Mouse (Mus musculus): Measurements from ENCODE around the gene Trim39. TPM values are rescaled to one million over a fixed set of nuclear protein-coding genes. Genes with fewer than 3 reads are reported as not detected.

Trim39 gene
- polyA plus RNA-seq, 1 experiment from 2014 or later, result 8.7 TPM

- peak overlapping the region; percentile 49 for H3K4me2 ChIP-seq (ENCODE audit: low read length)
- peak overlapping the region; percentile 3 to 6; a peak in 1 of 4 replicates for H3K4me3 ChIP-seq (ENCODE audit: control insufficient read depth in 1 of 2, insufficient read depth in 1 of 2, low read depth in 1 of 2, low read length in 2 of 2)
- peaks cover 62% of the 10 kb centered on the region for H3K27me3 ChIP-seq (ENCODE audit: control insufficient read depth, insufficient read depth, low read length)
- H3K36me3 ChIP-seq (ENCODE audit: control insufficient read depth, insufficient read depth, low read length), result no peaks in the 10 kb centered on the region
- no peak for ATAC-seq (ENCODE audit: insufficient number of reproducible peaks, insufficient read depth, low FRiP score, low read depth)
- H3K27ac ChIP-seq (replicated peaks in 1 of 2; ENCODE audit: control insufficient read depth in 1 of 2, insufficient read depth in 1 of 2, low read depth in 2 of 2, low read length in 2 of 2), result no peak overlapping the region
- peaks cover 5 to 7% of the 10 kb centered on the region in 2 experiments; a peak in 2 of 4 replicates for H3K4me1 ChIP-seq (ENCODE audit: control insufficient read depth in 2 of 2, insufficient read depth in 2 of 2, low read length in 2 of 2)
- H3K9me3 ChIP-seq (ENCODE audit: control insufficient read depth, low read length), result no peaks in the 10 kb centered on the region
- WGBS, result 5% methylated on average over 9 of the region's 9 CpGs
- H3K9ac ChIP-seq (ENCODE audit: low read length), result no peak overlapping the region
Observed at GRCm38 (mm10) chr17:36225231-36225824, 46.7 kb downstream of the Trim39 start.

- ATAC-seq (ENCODE audit: insufficient number of reproducible peaks, insufficient read depth, low FRiP score, low read depth), result no peak
- H3K4me2 ChIP-seq (ENCODE audit: low read length), result no peak overlapping the region
- H3K4me3 ChIP-seq (ENCODE audit: control insufficient read depth in 1 of 2, insufficient read depth in 1 of 2, low read depth in 1 of 2, low read length in 2 of 2), result no peak overlapping the region
- H3K9ac ChIP-seq (ENCODE audit: low read length), result no peak overlapping the region
- H3K36me3 ChIP-seq (ENCODE audit: control insufficient read depth, insufficient read depth, low read length), result no peaks in the 10 kb centered on the region
- H3K27ac ChIP-seq (replicated peaks in 1 of 2; ENCODE audit: control insufficient read depth in 1 of 2, insufficient read depth in 1 of 2, low read depth in 2 of 2, low read length in 2 of 2), result no peak overlapping the region
- H3K4me1 ChIP-seq (ENCODE audit: control insufficient read depth in 2 of 2, insufficient read depth in 2 of 2, low read length in 2 of 2), result peaks cover 5 to 7% of the 10 kb centered on the region in 2 experiments; a peak in 2 of 4 replicates
- no peaks in the 10 kb centered on the region for H3K9me3 ChIP-seq (ENCODE audit: control insufficient read depth, low read length)
- 34% methylated on average over 3 of the region's 3 CpGs for WGBS
- H3K27me3 ChIP-seq (ENCODE audit: control insufficient read depth, insufficient read depth, low read length), result peaks cover 60% of the 10 kb centered on the region
Observed at GRCm38 (mm10) chr17:36224451-36224850, 47.6 kb downstream of the Trim39 start.

- Histone ChIP-seq H3K4me2 (ENCODE audit: low read length) (no peak overlapping the region), H3K36me3 (ENCODE audit: control insufficient read depth, insufficient read depth, low read length) (no peaks in the 10 kb centered on the region), H3K4me1 (ENCODE audit: control insufficient read depth in 2 of 2, insufficient read depth in 2 of 2, low read length in 2 of 2) (peaks cover 0 to 4% of the 10 kb centered on the region in 2 experiments; a peak in 2 of 4 replicates), H3K4me3 (ENCODE audit: control insufficient read depth in 1 of 2, insufficient read depth in 1 of 2, low read depth in 1 of 2, low read length in 2 of 2) (no peak overlapping the region), H3K9ac (ENCODE audit: low read length) (no peak overlapping the region), H3K27ac (replicated peaks in 1 of 2; ENCODE audit: control insufficient read depth in 1 of 2, insufficient read depth in 1 of 2, low read depth in 2 of 2, low read length in 2 of 2) (no peak overlapping the region), H3K27me3 (ENCODE audit: control insufficient read depth, insufficient read depth, low read length) (peaks cover 73% of the 10 kb centered on the region), H3K9me3 (ENCODE audit: control insufficient read depth, low read length) (no peaks in the 10 kb centered on the region)
- 57% methylated on average over 5 of the region's 5 CpGs for WGBS
- ATAC-seq (ENCODE audit: insufficient number of reproducible peaks, insufficient read depth, low FRiP score, low read depth), result no peak
Observed at GRCm38 (mm10) chr17:36218594-36219155, 53.4 kb downstream of the Trim39 start.

GRCm38 (mm10) chr17:36215586-36215985, 56.5 kb downstream of the Trim39 start:
- Histone ChIP-seq H3K27me3 (ENCODE audit: control insufficient read depth, insufficient read depth, low read length) (peaks cover 76% of the 10 kb centered on the region), H3K4me1 (ENCODE audit: control insufficient read depth in 2 of 2, insufficient read depth in 2 of 2, low read length in 2 of 2) (peaks cover 0 to 4% of the 10 kb centered on the region in 2 experiments; a peak in 2 of 4 replicates), H3K36me3 (ENCODE audit: control insufficient read depth, insufficient read depth, low read length) (no peaks in the 10 kb centered on the region), H3K27ac (replicated peaks in 1 of 2; ENCODE audit: control insufficient read depth in 1 of 2, insufficient read depth in 1 of 2, low read depth in 2 of 2, low read length in 2 of 2) (no peak overlapping the region), H3K4me3 (ENCODE audit: control insufficient read depth in 1 of 2, insufficient read depth in 1 of 2, low read depth in 1 of 2, low read length in 2 of 2) (peak overlapping the region in 1 of 2 experiments; percentile 18; a peak in 2 of 4 replicates), H3K9ac (ENCODE audit: low read length) (no peak overlapping the region), H3K4me2 (ENCODE audit: low read length) (peak overlapping the region; percentile 27), H3K9me3 (ENCODE audit: control insufficient read depth, low read length) (no peaks in the 10 kb centered on the region)
- 5% methylated on average over 20 of the region's 20 CpGs for WGBS
- ATAC-seq (ENCODE audit: insufficient number of reproducible peaks, insufficient read depth, low FRiP score, low read depth), result no peak

Other genes with a start within 250 kb of the Trim39 start
- gene H2-T23, start 239.4 kb downstream of the Trim39 start, polyA plus RNA-seq (2014; fragmentation: Nextera tagmentation; extraction: Ambion mirVana), result 4.2 and 4.4 TPM in 2 replicates
- 7.4 and 8.7 TPM in 2 replicates for gene H2-T22, start 229.5 kb downstream of the Trim39 start, polyA plus RNA-seq (2014; fragmentation: Nextera tagmentation; extraction: Ambion mirVana)
- gene Gm6034, start 229.3 kb downstream of the Trim39 start, polyA plus RNA-seq (2014; fragmentation: Nextera tagmentation; extraction: Ambion mirVana), result not detected in 2 replicates
- not detected in 2 replicates for gene Gm11127, start 213.9 kb downstream of the Trim39 start, polyA plus RNA-seq (2014; fragmentation: Nextera tagmentation; extraction: Ambion mirVana)
- not detected in 2 replicates for gene Gm19684, start 150.6 kb downstream of the Trim39 start, polyA plus RNA-seq (2014; fragmentation: Nextera tagmentation; extraction: Ambion mirVana)
- gene Gm7030, start 142.8 kb downstream of the Trim39 start, polyA plus RNA-seq (2014; fragmentation: Nextera tagmentation; extraction: Ambion mirVana), result not detected in 2 replicates
- gene Gm8909, start 103.7 kb downstream of the Trim39 start, polyA plus RNA-seq (2014; fragmentation: Nextera tagmentation; extraction: Ambion mirVana), result not detected in 2 replicates
- not detected in 2 replicates for gene H2-T3, start 82.0 kb downstream of the Trim39 start, polyA plus RNA-seq (2014; fragmentation: Nextera tagmentation; extraction: Ambion mirVana)
- gene Rpp21, start 14.2 kb downstream of the Trim39 start, polyA plus RNA-seq (2014; fragmentation: Nextera tagmentation; extraction: Ambion mirVana), result 108 and 111 TPM in 2 replicates
- not detected in 2 replicates for gene H2-M10.2, start 14.2 kb upstream of the Trim39 start, polyA plus RNA-seq (2014; fragmentation: Nextera tagmentation; extraction: Ambion mirVana)
- gene H2-M10.1, start 53.9 kb upstream of the Trim39 start, polyA plus RNA-seq (2014; fragmentation: Nextera tagmentation; extraction: Ambion mirVana), result not detected in 2 replicates
- not detected in 2 replicates for gene H2-M10.3, start 96.2 kb upstream of the Trim39 start, polyA plus RNA-seq (2014; fragmentation: Nextera tagmentation; extraction: Ambion mirVana)
- gene H2-M10.4, start 190.1 kb upstream of the Trim39 start, polyA plus RNA-seq (2014; fragmentation: Nextera tagmentation; extraction: Ambion mirVana), result not detected in 2 replicates

Measured in heart, embryonic 14.5 days (tissue).